Mouse (Mus musculus): ENCODE measurements around the gene Polr2b.

DNA sequence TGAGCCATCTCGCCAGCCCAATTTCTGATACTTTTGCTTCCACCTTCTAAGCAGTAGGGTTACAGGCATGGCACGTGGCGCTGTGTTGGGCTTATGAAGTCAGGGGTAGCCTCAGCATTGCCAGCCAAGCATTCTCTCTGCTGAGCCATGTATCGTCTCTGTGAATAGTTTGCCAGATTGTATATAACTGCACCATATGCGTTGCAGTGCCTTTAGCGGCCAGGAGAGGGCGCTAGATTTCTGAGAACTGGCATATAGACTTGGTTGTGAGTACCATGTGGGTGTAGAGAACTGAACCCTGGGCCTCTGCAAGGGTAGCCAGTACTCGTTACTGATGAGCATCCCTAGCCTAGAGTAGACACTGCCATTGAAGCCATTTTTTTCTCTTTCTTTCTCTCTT is 40.5 kb upstream of the Polr2b start:
- TF ChIP-seq CTCF (IDR thresholded peaks at IDR 0.05; ENCODE audit: control insufficient read depth, insufficient read depth, insufficient replicate concordance, low read depth, low read length), result peak; percentile 59; the same call in 1 of the 2 replicates
- TF ChIP-seq POLR2A (IDR thresholded peaks at IDR 0.05; ENCODE audit: control insufficient read depth, low read depth, low read length), result no peak
